Mouse (Mus musculus): ENCODE results near the gene Cdon.

Cdon gene

DNA sequence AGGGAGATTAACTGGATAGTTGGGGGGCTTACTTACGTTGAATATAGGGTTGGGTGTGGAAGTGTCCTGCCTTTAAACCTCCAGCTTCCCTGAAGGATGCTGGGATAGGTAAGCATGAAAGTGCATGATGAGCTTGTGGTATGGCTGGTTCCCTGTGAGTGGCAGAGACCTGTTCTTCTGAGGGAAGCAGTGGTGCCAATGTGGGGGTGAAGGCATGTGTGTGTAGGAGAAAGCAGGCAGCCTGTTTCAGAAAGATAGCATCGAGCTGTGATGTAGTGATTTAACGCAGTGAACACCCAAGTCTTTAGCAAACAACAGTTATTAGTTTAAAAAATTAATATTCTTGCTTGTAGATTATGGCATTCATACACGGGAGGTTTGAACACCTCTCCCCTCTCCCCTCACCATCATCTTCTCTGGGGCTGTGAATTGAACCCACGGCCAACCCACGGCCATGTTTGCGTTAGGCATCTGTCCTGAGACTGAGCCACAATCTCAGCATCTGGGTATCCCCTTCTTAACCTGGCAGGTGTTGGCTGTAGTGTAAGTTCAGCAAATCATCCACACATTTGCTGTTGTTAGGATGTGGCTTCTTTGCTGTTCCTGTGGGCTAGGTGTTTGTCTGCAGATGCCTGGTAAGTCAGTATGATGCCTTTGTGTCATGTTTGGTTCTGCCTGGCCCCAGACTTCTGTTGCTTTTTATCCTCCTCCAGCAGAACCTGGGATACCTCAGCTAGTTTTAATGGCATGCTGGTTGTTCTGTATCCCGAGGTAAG lies 17.5 kb downstream of the Cdon start:
- no peak for DNase-seq

GRCm38 (mm10) chr9:35439062-35439442 lies 18.1 kb downstream of the Cdon start:
- DNase-seq: peak; percentile 52 to 53

GRCm38 (mm10) chr9:35439754-35440153 lies 18.8 kb downstream of the Cdon start:
- no peak for DNase-seq

GRCm38 (mm10) chr9:35442476-35442875 lies 21.5 kb downstream of the Cdon start:
- no peak for DNase-seq

DNA sequence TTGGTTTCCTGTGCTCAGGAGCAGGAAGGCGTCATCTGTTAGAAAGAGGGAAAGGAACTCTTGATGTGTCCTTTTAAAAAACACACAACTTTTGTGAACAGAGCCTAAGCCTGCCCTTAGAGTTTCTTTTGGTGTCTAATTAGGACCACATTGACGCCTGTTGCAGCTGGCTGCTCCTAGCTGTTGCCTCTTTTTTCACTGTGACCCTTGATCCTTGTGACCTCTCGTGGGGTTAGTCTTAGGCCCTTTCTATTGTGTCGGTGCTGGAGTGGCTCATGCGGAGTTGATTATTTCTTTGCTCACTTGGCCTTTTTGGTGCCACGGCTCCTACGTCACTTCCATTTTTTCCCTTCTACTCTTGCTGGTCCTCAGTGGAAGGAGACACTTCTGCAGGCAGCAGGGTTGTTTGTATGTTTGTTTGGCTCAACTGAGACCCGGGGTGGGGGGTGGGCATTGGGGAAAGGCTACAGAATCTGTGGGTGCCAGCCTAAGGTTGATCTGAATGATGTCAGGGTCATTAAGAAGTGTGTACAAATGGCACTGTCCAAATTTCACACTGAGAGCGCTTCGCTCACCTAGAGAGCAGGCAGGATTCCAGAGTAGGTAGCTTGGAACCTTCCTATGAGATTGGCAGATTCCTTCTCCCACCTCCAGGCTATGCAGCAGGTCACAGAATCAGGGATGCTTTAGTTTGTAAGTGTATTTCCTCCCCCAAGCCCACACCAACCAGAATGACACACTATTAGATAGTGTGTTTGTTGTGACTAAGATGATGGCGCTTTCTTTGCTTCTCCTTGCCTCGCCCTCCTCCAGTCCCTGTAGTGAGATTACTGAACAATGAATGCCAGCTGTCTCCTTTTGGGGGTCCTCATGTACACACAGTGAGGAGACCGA lies 22.9 kb downstream of the Cdon start:
- peak in 1 of 2 experiments; percentile 39 for DNase-seq

GRCm38 (mm10) chr9:35444512-35444886 lies 23.6 kb downstream of the Cdon start:
- no peak for DNase-seq

DNA sequence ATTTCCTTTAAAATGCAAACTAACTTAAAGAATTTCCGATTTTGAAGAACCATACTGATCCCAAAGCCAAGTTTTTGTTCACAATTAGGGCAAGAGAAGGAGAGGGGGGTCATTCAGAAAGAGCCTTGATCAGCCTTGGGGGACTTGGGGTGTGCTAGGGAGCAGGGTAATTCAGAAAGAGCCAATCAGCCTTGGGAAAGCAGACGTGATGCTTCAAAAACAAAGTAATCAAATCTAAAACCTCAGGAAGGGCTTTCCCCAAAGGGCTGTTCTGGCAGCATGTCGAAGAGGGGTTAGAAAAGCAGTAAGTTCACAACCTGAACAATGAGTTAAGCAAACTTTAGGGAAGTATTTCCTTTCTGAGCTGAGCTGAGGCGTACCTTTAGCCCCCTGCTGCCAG lies 26.0 kb downstream of the Cdon start:
- DNase-seq: no peak

- DNase-seq: no peak
Observed at GRCm38 (mm10) chr9:35453311-35453710, 32.4 kb downstream of the Cdon start.

DNA sequence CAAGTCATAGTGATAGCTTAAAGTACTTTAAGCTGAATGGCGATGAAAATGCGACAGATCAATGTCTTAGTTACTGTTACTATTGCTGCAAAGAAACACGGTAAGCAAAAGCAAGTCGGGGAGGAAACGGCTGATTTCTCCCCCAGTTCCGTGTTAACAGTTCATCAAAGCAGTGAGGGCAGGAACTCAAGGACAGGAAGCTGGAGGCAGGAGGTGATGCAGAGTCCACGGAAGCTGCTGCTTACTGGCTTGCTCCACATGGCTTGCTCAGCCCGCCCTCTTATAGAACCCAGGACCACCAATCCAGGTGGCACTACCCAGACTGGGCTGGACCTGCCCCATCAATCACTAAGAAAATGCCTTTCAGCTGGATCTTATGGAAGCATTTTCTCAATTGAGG lies 38.7 kb downstream of the Cdon start:
- DNase-seq: no peak

- no peak for DNase-seq
Observed at GRCm38 (mm10) chr9:35467264-35467817, 46.4 kb downstream of the Cdon start.

DNA sequence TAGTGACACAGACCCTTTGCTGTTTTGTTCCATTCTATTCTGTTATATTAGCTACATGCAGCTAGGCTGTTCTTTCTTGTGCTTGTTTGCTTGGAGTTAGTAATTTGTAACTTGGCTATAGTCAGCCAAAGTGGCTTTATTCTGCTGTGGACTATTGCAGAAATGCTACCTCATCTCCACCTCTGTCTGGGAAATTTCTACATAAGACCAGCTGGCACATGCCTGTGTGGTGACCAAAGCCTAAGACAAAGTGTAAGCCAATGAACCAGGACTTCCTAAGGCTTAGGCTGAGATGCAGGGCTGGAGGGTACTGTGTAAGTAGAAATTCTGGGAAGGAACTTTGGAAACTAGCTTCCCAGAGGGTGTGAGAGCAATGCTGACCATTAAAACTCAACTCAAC lies 48.0 kb downstream of the Cdon start:
- no peak for DNase-seq

DNA sequence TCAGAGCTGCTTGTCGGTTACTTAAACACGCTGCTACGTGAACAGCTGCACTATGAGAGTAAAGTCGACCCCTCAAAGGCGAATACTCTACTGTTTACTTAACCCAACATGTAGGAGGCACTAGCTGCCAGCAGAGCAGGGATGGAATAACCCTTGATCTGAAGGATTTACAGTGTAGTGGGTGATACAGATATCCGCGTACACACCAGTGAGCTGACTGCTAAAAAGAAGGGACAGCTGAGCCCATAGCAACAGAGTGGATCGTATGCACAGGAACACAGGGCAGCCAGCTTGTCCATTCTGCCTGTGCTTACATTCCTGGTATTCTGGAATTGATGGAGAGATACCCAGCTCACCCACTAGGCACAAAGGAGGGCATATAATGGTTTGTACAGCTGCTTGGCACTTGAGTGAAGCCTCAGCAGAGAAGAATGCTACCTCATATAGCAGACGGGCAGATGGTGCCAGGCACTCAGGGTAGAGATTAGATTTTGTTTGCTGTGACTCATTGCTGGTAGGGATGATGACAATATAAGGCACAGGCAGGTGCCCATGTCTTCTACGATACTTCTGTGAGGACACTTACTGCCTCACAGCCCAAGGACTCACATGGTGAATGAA lies 53.3 kb downstream of the Cdon start:
- DNase-seq: no peak

GRCm38 (mm10) chr9:35475394-35475793 lies 54.5 kb downstream of the Cdon start:
- no peak for DNase-seq

DNA sequence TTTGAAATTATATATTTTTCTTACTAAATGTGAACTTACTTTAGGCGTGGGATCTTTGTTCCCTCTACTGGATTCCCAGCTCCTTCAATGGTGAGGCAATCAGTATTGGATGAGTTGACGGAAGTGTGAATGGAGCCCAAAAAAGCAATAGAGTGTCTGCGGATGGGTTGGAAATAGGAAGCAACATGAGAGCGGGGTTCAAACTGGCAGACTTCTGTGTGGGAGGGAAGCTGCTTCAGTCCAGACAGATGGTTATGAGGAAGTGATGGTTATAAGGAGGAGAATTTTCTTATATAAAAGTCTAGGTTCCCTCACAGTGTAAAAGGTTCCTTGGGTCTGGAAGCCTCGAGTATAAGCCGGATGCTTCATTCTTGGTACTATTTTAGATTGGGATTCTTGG lies 58.5 kb downstream of the Cdon start:
- no peak for DNase-seq

GRCm38 (mm10) chr9:35482014-35482898 lies 61.3 kb downstream of the Cdon start:
- no peak for DNase-seq

GRCm38 (mm10) chr9:35483949-35484348 lies 63.0 kb downstream of the Cdon start:
- no peak for DNase-seq

DNA sequence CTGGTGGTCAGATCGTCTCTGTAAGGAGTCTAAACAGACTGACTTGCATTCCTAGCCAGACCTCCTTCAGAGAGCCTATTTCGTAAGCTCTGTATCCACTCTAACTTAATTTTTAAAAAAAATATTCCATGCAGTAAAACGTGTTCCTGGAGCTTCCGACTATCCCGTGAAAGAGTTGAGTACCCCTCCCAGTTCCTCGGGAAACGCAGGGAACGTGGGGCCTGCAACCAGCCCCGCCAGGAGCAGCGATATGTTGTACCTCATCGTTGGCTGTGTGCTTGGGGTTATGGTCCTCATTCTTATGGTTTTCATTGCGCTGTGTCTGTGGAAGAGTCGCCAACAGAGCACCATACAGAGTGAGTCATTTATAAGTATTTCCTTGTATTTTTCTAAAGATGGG lies 65.7 kb downstream of the Cdon start:
- no peak for DNase-seq

DNA sequence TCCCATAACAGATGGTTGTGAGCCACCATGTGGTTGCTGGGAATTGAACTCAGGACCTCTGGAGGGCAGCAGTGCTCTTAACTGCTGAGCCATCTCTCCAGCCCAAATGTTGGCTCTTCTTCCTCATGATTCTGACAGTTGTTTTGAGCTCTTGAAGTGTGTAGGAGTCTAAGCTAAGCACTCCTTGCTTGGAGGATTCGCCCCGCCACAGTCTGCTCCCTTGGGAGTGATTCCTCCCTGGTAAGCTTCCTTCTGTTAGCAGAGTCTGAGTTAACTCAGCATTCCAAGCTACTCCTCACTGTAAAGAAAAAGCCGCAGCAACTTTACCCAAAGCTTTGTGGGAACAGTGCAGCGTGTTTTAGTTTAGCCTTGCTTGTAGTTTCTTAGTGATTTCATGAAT lies 67.6 kb downstream of the Cdon start:
- DNase-seq: no peak

- no peak for DNase-seq
Observed at GRCm38 (mm10) chr9:35491109-35491866, 70.4 kb downstream of the Cdon start.

DNA sequence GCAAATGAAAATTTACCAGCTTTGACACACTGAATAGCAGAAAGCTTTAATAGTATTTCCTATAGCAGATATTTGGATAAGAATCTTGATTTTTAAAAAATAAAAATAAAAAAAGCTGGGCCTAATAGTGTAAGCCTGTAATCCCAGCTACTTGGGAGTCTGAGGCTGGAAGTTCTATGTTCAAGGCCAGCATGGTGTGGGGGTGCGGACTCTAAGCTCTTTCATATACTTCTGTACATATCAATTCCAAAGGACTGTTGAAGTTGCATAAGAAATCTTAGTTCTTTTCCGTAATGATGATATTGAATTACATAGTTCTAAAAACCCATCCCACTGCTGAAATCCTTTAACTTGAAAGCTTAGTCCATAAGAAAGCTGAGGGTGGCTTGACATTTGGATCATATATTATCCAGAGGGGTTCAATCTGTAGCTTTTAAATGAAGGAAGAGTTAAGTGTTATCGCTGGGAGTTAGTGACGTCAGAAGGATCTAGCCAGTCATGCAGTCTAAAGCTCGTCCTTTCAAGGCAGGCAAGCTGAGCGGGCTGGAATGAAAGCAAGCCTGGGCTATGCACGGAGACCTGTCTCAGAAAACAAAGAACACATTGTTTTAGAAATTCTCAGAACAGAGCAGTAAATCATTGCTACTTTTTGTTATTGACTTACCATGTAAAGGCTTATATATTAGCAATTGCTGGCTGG lies 72.3 kb downstream of the Cdon start:
- no peak for DNase-seq

DNA sequence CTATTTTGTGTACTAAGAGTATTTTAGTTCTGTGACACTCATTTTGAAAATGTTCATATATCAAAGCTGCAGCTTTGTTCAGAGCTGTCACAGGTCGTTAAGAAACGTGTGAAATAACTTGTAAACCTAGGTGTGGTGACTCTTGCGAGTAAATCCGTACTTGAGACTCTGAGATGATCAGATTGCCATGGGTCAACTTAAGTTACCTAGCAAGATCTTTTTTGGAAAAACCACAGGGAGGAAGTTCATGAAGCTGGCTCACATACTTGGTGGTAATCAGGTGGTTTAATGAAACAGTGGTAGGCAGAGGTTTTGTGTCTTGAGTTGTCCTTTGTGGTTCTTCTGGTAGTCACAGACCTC lies 72.8 kb downstream of the Cdon start:
- no peak for DNase-seq
